Mouse (Mus musculus): Measurements from ENCODE around the gene Senp7.

DNA sequence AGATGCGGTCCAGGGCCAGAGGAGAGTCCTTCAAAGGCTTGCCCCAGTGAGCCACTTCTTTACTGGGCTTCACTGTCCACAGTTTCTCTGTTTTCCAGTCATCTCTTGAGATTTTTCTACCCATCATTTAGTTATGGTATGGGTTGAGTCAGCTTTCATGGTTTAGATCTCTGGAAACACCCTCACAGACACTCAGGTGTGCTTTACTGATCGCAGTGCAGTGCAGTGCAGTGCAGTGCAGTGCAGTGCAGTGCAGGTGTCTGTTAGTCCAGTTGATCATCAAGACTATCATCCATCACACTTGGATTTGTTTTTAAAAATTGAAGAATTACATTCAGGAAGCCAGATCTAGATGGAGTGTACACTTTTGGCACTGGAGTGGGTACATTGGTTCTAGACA is 38.2 kb downstream of the Senp7 start:
- TF ChIP-seq CTCF (IDR thresholded peaks at IDR 0.05; ENCODE audit: borderline replicate concordance, insufficient read depth, low read length) (no peak), POLR2A (IDR thresholded peaks at IDR 0.05; ENCODE audit: low read depth, low read length) (no peak)
